Mouse (Mus musculus) ES-E14 (cell line): ENCODE measurements at regions not wholly inside any gene's neighbourhood (a gene's known extent, or its start where the extent isn't known, plus 50 kb on each side); places are given as distances from the start of the nearest gene placed in this dataset.
A peak's percentile ranks its signal among the peaks of the same experiment; 100 is the strongest.

Experiments used
- DNase-seq: peaks from one replicate; pipeline ENCODE4 v3.0.0-alpha.2; 2013; ENCODE audit warnings: low read depth, low spot score
- H3K27ac ChIP-seq: 2 replicates; pipeline ENCODE4 v1.5.1; 2012; ENCODE audit warnings: low read depth, mild to moderate bottlenecking, low read length, moderate library complexity, mixed read lengths; ENCODE audit not compliant: poor library complexity, insufficient read depth, severe bottlenecking
- H3K36me3 ChIP-seq: 2 replicates; pipeline ENCODE4 v1.6.1; 2012; ENCODE audit warnings: mild to moderate bottlenecking, low read length, moderate library complexity, mixed read lengths; ENCODE audit not compliant: control insufficient read depth, poor library complexity, insufficient read depth, severe bottlenecking
- H3K4me1 ChIP-seq, 2 experiments: fragments of 150-350 bp in 1 of 2; sonication (generic) in 1 of 2; 2 replicates each; pipeline ENCODE4 v1.6.1; 2012; ENCODE audit warnings: low read length in 2 of 2, mild to moderate bottlenecking in 1 of 2, mixed read lengths in 1 of 2; ENCODE audit not compliant: control insufficient read depth in 2 of 2, insufficient read depth in 2 of 2, poor library complexity in 1 of 2
- H3K4me3 ChIP-seq, 2 experiments: fragments of 150-350 bp in 1 of 2; sonication (generic) in 1 of 2; 2 replicates each; pipeline ENCODE4 v1.5.1; 2012; ENCODE audit warnings: low read length in 2 of 2, low read depth in 1 of 2, mild to moderate bottlenecking in 1 of 2, mixed read lengths in 1 of 2; ENCODE audit not compliant: insufficient read depth in 1 of 2, poor library complexity in 1 of 2, severe bottlenecking in 1 of 2
- H3K9ac ChIP-seq: 2 replicates; pipeline ENCODE4 v1.6.1; 2012; ENCODE audit warnings: low read depth, mild to moderate bottlenecking, low read length, mixed read lengths; ENCODE audit not compliant: poor library complexity, insufficient read depth, severe bottlenecking
- H3K9me3 ChIP-seq: fragments of 150-350 bp; sonication (generic); 2 replicates; pipeline ENCODE4 v1.6.1; 2012; ENCODE audit warnings: low read depth, mild to moderate bottlenecking, low read length; ENCODE audit not compliant: control insufficient read depth, insufficient read depth
- CHD2 ChIP-seq: IDR thresholded peaks from 2 replicates; pipeline ENCODE4 v1.6.1; 2014; ENCODE audit warnings: mild to moderate bottlenecking, low read depth, low read length, inconsistent platforms
- HCFC1 ChIP-seq: IDR thresholded peaks from 2 replicates; pipeline ENCODE4 v1.6.1; 2012; ENCODE audit warnings: low read length, inconsistent platforms, borderline replicate concordance; ENCODE audit not compliant: insufficient read depth
- MAFK ChIP-seq: IDR thresholded peaks from 2 replicates; pipeline ENCODE4 v1.6.1; 2014; ENCODE audit warnings: mild to moderate bottlenecking, low read depth, low read length, inconsistent platforms; ENCODE audit not compliant: insufficient read depth
- ZC3H11A ChIP-seq: IDR thresholded peaks from 2 replicates; pipeline ENCODE4 v1.6.1; 2012; ENCODE audit warnings: low read depth, mild to moderate bottlenecking, inconsistent platforms, low read length, borderline replicate concordance
- ZNF384 ChIP-seq: IDR thresholded peaks from 2 replicates; pipeline ENCODE4 v1.6.1; 2012; ENCODE audit warnings: low read depth, low read length, inconsistent platforms
- in situ Hi-C, 2 experiments: fragments of 600-800 bp; cut with MboI; formaldehyde crosslinking; loops; one replicate each; pipeline ENCODE4 v1.15.1; 2025; ENCODE audit warnings: low sequenced_read_pairs in 2 of 2, inconsistent platforms in 1 of 2; ENCODE audit not compliant: unreplicated experiment in 2 of 2

DNA sequence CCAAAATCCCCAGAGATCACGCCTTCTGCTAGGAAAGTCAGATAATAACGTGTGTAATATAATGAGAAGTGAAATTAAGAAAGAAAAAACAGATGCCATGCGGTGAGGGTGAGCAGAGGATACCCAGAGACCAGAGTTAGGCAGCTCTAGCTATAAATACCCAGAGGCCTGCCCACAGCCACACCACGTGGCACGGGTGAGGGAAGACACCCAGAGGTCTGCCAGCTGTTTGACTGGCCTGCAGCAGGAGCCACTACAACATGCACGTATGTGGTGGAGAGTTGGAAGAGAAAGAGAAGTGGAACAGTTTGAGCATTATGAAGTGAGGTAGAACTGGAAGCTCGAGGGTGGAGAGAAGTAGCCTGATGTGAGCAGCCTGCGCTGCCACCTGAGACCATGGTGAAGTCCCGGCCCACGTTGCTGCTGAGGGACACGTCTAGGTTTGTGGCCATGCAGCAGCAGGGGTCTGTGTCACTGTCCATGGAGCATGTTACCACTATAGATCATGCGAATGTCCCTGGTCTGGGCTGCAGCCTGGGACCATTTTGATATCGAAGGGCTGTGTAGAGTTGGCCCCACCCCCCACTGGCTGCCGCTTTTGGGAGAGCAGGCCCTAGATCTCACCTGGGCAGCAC, 88.2 kb upstream of the Fyn start:
- H3K9me3 ChIP-seq = no peaks in the 10 kb centered on the region
- TF ChIP-seq MAFK (no peak), CHD2 (no peak), ZNF384 (no peak), HCFC1 (no peak), ZC3H11A (no peak)
- H3K27ac ChIP-seq = no peak overlapping the region
- H3K4me1 ChIP-seq = no peaks in the 10 kb centered on the region
- in situ Hi-C loops = no loop called here
- no peak overlapping the region for H3K9ac ChIP-seq
- H3K4me3 ChIP-seq = no peak overlapping the region
- H3K36me3 ChIP-seq = no peaks in the 10 kb centered on the region
- no peak for DNase-seq

DNA sequence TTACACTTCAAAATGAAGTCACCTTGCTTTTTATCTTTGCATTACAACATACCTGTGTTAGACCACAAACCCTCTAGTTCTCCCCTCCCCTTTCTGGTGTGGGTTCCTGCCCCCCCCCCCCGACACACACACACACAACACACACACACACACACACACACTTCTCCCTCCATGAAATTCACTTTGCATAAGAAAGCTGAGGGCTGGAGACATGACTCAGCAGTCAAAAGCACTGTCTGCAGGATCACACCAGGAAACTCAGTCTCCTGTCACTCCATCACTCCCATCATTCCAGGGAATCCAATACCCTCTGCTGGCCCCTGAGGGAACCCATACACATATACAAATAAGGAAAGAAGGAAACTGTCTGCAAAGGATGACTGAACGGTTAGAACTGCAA, 94.5 kb upstream of the Fyn start:
- H3K4me3 ChIP-seq = no peak overlapping the region
- H3K36me3 ChIP-seq = no peaks in the 10 kb centered on the region
- in situ Hi-C loops = no loop called here
- no peak overlapping the region for H3K27ac ChIP-seq
- no peak for DNase-seq
- H3K9me3 ChIP-seq = no peaks in the 10 kb centered on the region
- peaks cover 0 to 2% of the 10 kb centered on the region in 2 experiments; a peak in 1 of 4 replicates for H3K4me1 ChIP-seq
- H3K9ac ChIP-seq = no peak overlapping the region
- no peak for TF ChIP-seq ZNF384
- peak; percentile 81 for TF ChIP-seq MAFK
- no peak for TF ChIP-seq ZC3H11A
- TF ChIP-seq CHD2 = no peak
- no peak for TF ChIP-seq HCFC1

DNA sequence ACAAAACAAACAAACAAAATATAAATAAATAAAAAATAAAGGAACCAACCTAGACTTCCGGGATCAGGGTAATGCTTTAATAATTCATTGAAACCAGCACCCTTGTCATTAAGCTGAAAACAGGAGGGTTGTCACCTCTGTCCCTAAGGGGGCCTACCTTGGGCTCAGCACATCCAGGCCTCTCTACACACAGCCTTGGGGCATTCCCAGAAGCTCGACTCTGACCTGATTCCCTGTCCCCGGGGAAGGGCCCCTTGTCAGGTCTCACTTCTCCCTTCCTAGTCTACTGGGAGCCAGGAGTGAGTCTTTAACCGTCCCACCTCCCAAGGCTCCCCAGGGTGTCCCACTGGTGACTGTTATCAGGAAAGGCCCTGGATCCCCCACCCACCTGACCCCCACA, 95.2 kb upstream of the Fyn start:
- in situ Hi-C loops = no loop called here
- Histone ChIP-seq H3K27ac (no peak overlapping the region), H3K4me3 (no peak overlapping the region), H3K4me1 (peaks cover 0 to 2% of the 10 kb centered on the region in 2 experiments; a peak in 1 of 4 replicates), H3K36me3 (no peaks in the 10 kb centered on the region), H3K9me3 (no peaks in the 10 kb centered on the region), H3K9ac (no peak overlapping the region)
- TF ChIP-seq ZNF384 (no peak), HCFC1 (no peak), ZC3H11A (no peak), MAFK (no peak), CHD2 (no peak)
- no peak for DNase-seq

GRCm38 (mm10) chr10:39272387-39272949, 96.2 kb upstream of the Fyn start:
- in situ Hi-C loops = no loop called here
- no peaks in the 10 kb centered on the region for H3K36me3 ChIP-seq
- TF ChIP-seq ZNF384 = no peak
- H3K9me3 ChIP-seq = no peaks in the 10 kb centered on the region
- H3K9ac ChIP-seq = no peak overlapping the region
- DNase-seq = no peak
- H3K4me3 ChIP-seq = no peak overlapping the region
- no peak overlapping the region for H3K27ac ChIP-seq
- peaks cover 0 to 2% of the 10 kb centered on the region in 2 experiments; a peak in 1 of 4 replicates for H3K4me1 ChIP-seq

DNA sequence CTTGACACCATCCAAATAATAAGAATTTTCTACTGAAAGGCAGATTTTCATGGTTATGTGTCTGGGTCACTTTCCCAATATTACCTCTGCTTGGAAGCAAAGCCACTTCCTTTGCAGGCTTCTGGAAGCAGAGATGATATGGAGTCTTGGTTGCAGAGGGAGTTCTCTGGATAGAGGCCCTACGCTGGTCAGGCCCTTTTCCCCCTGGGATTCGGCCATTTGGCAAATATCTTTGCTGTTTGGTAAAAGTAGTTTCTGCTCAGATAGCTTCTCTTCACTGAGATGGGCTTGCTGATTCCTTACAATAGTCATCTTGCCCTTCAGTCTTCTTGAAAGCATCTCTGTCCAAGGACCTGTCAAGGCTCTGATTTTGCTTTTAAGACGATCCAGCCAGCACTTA, 98.2 kb upstream of the Fyn start:
- TF ChIP-seq HCFC1 (no peak), MAFK (no peak), CHD2 (no peak), ZC3H11A (no peak), ZNF384 (no peak)
- H3K36me3 ChIP-seq = no peaks in the 10 kb centered on the region
- no peak overlapping the region for H3K4me3 ChIP-seq
- no peaks in the 10 kb centered on the region for H3K9me3 ChIP-seq
- no peak for DNase-seq
- H3K4me1 ChIP-seq = peaks cover 0 to 2% of the 10 kb centered on the region in 2 experiments; a peak in 1 of 4 replicates
- H3K9ac ChIP-seq = no peak overlapping the region
- no peak overlapping the region for H3K27ac ChIP-seq
- in situ Hi-C loops = no loop called here
